Mouse (Mus musculus): ENCODE results near the gene Rad51b. TPM values are rescaled to one million over a fixed set of nuclear protein-coding genes. Genes with fewer than 3 reads are reported as not detected.
A peak's percentile ranks its signal among the peaks of the same experiment; 100 is the strongest.

The Rad51b gene
- polyA plus RNA-seq, 1 experiment from 2014 or later = 8.0 TPM

DNA sequence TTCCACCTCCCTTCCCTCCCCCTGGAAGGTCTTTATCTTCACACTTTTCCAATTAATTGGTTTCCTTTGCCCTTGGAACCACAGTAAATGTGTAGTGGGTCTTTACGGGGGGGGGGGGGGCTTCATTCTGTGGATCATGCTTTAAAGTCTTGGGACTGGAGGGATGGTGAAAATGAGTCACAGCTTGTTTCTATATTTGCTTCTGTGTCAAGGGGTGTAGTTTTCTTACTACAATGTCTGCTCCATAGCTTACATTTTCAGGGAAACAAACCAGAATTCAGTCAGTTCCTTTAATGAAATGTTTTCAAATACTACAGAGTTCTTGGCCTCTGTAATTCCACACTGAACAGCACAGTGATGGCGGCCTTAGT lies 317.5 kb downstream of the Rad51b start:
- Histone ChIP-seq H3K9ac (ENCODE audit: low read length) (no peak overlapping the region), H3K27me3 (ENCODE audit: control insufficient read depth, insufficient read depth, low read length) (no peaks in the 10 kb centered on the region), H3K9me3 (ENCODE audit: control insufficient read depth, low read length) (no peaks in the 10 kb centered on the region), H3K4me1 (replicated peaks; ENCODE audit: control insufficient read depth, insufficient read depth, low read length) (peaks cover 21% of the 10 kb centered on the region), H3K4me3 (ENCODE audit: low read depth, low read length) (no peak overlapping the region), H3K4me2 (ENCODE audit: low read depth, low read length, severe bottlenecking) (no peak overlapping the region), H3K27ac (ENCODE audit: low read depth, low read length) (no peak overlapping the region), H3K36me3 (ENCODE audit: control insufficient read depth, insufficient read depth, low read length) (no peaks in the 10 kb centered on the region)
- ATAC-seq (replicated peaks; ENCODE audit: low FRiP score) (no peak), DNase-seq (ENCODE audit: low spot score) (no peak)
- 80% methylated on average over 2 of the region's 2 CpGs for WGBS

DNA sequence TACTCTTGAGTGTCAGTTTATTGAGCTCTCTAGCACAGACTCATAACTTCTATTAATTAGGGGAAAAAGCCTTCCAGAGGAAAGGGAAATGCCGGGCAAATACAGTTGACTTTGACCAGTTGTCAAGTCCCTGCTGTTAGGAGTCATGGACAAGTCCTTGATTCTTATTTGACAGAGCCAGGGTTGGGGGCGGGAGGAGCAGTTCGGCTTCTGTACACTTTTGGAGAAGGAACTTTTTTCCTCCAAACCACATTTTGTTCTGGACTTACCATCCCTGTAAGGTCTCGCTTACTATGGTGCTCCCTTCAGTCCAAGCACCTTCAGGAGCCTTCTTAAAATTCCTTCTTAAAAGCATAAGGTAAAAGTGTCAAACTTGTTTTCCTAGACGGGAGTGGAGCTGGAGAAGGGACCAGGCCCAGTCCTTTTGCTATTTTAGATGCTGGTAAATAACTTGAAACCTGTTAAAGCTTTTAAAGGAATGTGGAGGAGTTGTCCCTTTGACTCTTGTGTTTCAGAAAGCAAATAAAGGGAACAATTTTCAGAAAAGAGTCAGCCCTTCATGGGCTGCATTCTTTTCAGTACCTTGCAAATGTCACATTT lies 318.7 kb downstream of the Rad51b start:
- Histone ChIP-seq H3K27ac (ENCODE audit: low read depth, low read length) (no peak overlapping the region), H3K9ac (ENCODE audit: low read length) (no peak overlapping the region), H3K27me3 (ENCODE audit: control insufficient read depth, insufficient read depth, low read length) (no peaks in the 10 kb centered on the region), H3K4me1 (replicated peaks; ENCODE audit: control insufficient read depth, insufficient read depth, low read length) (peaks cover 15% of the 10 kb centered on the region; the same call in 1 of the 2 replicates), H3K4me3 (ENCODE audit: low read depth, low read length) (no peak overlapping the region), H3K9me3 (ENCODE audit: control insufficient read depth, low read length) (no peaks in the 10 kb centered on the region), H3K4me2 (ENCODE audit: low read depth, low read length, severe bottlenecking) (no peak overlapping the region), H3K36me3 (ENCODE audit: control insufficient read depth, insufficient read depth, low read length) (no peaks in the 10 kb centered on the region)
- DNase-seq (ENCODE audit: low spot score) = no peak
- ATAC-seq (replicated peaks; ENCODE audit: low FRiP score) = no peak
- WGBS = 83% methylated on average over 5 of the region's 5 CpGs

DNA sequence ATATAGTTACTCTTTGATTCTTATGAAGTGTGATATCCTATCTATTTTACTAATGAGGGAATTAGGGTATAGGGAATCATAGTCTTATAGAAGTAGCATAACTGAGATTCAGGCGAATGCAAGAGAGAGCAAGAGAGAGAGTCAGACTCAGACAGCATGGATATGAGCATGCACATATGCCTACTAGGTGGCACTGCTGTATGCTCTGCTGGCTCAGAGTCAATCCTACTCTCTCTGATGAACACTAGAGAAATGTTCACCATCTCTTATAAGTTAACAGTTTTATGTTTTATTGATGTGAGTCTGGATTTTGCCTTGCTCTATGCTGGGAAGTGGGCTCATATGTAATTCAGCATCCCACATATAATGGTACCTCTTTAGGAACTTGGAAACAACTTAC lies 321.9 kb downstream of the Rad51b start:
- no peak overlapping the region for H3K4me3 ChIP-seq (ENCODE audit: low read depth, low read length)
- peaks cover 4% of the 10 kb centered on the region; the same call in 1 of the 2 replicates for H3K4me1 ChIP-seq (replicated peaks; ENCODE audit: control insufficient read depth, insufficient read depth, low read length)
- no peaks in the 10 kb centered on the region for H3K36me3 ChIP-seq (ENCODE audit: control insufficient read depth, insufficient read depth, low read length)
- DNase-seq (ENCODE audit: low spot score) (no peak), ATAC-seq (replicated peaks; ENCODE audit: low FRiP score) (no peak)
- no peak overlapping the region for H3K4me2 ChIP-seq (ENCODE audit: low read depth, low read length, severe bottlenecking)
- H3K9ac ChIP-seq (ENCODE audit: low read length) = no peak overlapping the region
- H3K27ac ChIP-seq (ENCODE audit: low read depth, low read length) = no peak overlapping the region
- H3K27me3 ChIP-seq (ENCODE audit: control insufficient read depth, insufficient read depth, low read length) = no peaks in the 10 kb centered on the region
- H3K9me3 ChIP-seq (ENCODE audit: control insufficient read depth, low read length) = no peaks in the 10 kb centered on the region
- WGBS = 89% methylated on average over 1 of the region's 1 CpGs

DNA sequence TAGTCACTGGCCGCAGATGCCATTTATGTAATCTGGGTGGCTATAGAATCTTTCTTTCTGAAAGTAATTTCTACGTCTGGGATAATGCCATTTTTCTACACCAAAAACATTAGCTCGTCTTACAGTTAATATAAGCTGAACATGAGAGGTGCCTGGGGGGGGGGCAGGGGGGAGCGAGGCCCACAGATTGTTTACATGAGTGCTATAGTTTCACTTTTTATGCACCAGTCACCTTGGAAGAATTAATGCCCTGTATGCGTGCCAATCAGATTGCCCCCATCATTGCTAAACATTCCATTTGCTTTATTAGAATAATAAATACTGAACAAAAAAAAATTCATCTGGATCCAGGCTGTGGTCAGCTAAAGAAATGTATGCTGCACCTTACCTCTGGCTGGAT lies 323.6 kb downstream of the Rad51b start:
- DNase-seq (ENCODE audit: low spot score) (no peak), ATAC-seq (replicated peaks; ENCODE audit: low FRiP score) (no peak)
- Histone ChIP-seq H3K9ac (ENCODE audit: low read length) (no peak overlapping the region), H3K4me1 (replicated peaks; ENCODE audit: control insufficient read depth, insufficient read depth, low read length) (no peaks in the 10 kb centered on the region), H3K27ac (ENCODE audit: low read depth, low read length) (no peak overlapping the region), H3K27me3 (ENCODE audit: control insufficient read depth, insufficient read depth, low read length) (no peaks in the 10 kb centered on the region), H3K36me3 (ENCODE audit: control insufficient read depth, insufficient read depth, low read length) (no peaks in the 10 kb centered on the region), H3K4me2 (ENCODE audit: low read depth, low read length, severe bottlenecking) (no peak overlapping the region), H3K4me3 (ENCODE audit: low read depth, low read length) (no peak overlapping the region), H3K9me3 (ENCODE audit: control insufficient read depth, low read length) (no peaks in the 10 kb centered on the region)
- WGBS = 83% methylated on average over 5 of the region's 5 CpGs

DNA sequence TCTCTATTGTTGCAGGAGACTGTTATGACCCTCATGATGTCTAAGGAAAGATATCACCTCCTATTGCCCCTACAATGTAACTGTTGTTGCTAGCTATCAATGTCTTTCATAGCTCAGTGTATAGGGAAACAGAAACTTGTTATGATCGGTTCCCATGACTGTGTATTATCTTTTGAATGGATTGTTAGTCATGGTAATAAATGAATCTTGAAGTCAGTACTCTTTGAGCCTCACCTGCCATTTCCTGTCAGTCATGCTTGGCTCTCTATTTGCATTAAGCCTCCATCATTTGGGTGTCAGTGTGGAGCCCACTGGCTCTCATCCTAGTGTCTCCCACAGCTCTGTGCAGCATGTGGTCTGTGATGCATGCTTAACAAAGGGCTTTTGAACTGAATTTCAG lies 326.2 kb downstream of the Rad51b start:
- H3K4me1 ChIP-seq (replicated peaks; ENCODE audit: control insufficient read depth, insufficient read depth, low read length) = peaks cover 11% of the 10 kb centered on the region; the same call in 1 of the 2 replicates
- no peak for ATAC-seq (replicated peaks; ENCODE audit: low FRiP score)
- 87% methylated on average over 1 of the region's 1 CpGs for WGBS
- H3K4me3 ChIP-seq (ENCODE audit: low read depth, low read length) = no peak overlapping the region
- H3K4me2 ChIP-seq (ENCODE audit: low read depth, low read length, severe bottlenecking) = no peak overlapping the region
- no peaks in the 10 kb centered on the region for H3K36me3 ChIP-seq (ENCODE audit: control insufficient read depth, insufficient read depth, low read length)
- H3K27ac ChIP-seq (ENCODE audit: low read depth, low read length) = no peak overlapping the region
- no peak for DNase-seq (ENCODE audit: low spot score)
- no peaks in the 10 kb centered on the region for H3K9me3 ChIP-seq (ENCODE audit: control insufficient read depth, low read length)
- no peaks in the 10 kb centered on the region for H3K27me3 ChIP-seq (ENCODE audit: control insufficient read depth, insufficient read depth, low read length)
- H3K9ac ChIP-seq (ENCODE audit: low read length) = no peak overlapping the region

DNA sequence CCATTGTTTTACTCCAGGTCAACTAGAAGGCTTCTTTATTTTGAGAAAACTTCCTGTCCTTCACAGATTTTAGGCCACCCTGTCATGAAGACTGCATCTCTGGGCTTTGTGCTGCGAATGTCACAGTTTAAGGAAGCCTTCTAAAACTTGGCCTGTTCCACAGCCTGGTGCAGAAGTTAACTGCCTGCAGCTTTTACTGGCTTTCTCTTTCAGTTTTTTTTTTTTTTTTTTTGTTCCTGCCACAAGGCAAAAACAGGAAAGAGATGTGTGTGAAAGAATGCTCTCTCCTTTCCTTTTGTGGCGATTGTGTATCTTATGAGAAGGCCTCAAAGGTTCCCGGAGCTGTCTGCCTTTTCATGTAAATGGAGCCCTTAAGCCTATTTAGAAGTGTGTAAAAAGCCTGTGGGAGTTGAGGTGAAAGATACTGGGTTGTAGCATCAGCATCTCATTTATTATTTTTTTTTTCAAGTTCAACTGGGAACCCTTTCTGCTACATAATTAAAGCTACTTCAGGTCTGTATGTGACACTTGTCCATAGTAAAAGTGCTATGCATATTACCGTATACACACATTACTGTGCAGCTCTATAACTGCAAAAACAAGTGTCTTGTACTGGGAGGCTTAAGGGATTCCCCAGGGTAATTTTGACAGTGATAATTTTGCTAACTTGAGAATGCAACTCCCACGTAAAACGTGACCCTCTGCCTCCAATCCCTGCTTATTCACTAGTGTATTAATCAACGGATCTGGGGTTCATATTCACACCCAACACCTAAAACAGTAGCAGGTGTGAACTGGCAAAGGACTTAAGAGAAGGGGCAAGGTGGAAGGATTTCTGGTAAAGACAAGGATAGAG lies 328.8 kb downstream of the Rad51b start:
- no peak for DNase-seq (ENCODE audit: low spot score)
- Histone ChIP-seq H3K27ac (ENCODE audit: low read depth, low read length) (peak overlapping the region; percentile 37; the same call in 1 of the 2 replicates), H3K4me3 (ENCODE audit: low read depth, low read length) (no peak overlapping the region), H3K4me1 (replicated peaks; ENCODE audit: control insufficient read depth, insufficient read depth, low read length) (peaks cover 11% of the 10 kb centered on the region; the same call in 1 of the 2 replicates), H3K27me3 (ENCODE audit: control insufficient read depth, insufficient read depth, low read length) (no peaks in the 10 kb centered on the region), H3K9me3 (ENCODE audit: control insufficient read depth, low read length) (no peaks in the 10 kb centered on the region), H3K4me2 (ENCODE audit: low read depth, low read length, severe bottlenecking) (no peak overlapping the region), H3K9ac (ENCODE audit: low read length) (no peak overlapping the region), H3K36me3 (ENCODE audit: control insufficient read depth, insufficient read depth, low read length) (no peaks in the 10 kb centered on the region)
- 14% methylated on average over 7 of the region's 7 CpGs for WGBS
- ATAC-seq (replicated peaks; ENCODE audit: low FRiP score) = no peak

DNA sequence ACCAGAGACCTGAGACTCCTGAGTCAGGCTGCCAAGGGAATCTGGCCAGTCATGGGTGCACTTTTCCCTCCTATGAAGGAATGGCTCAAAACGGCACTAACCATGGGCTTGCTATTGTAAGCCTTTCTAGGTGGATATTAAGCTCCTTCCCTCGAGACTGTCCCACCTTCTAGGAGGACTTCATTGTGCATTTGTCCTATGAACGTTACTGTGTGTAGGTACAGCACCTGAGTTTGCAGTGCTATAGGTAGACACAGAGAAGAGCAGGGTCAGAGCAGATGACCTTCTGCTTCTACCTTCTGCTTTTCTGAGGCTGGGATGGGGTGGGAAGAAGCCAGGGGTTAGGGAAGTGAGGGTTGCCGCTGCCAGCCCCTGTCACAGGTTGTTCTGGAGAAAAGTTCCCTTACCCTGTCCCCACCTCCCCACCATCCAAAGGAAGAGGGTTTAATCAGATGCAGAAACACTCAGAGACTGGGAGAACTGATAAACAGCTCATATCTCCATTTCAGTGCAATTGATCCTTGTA lies 329.5 kb downstream of the Rad51b start:
- H3K4me3 ChIP-seq (ENCODE audit: low read depth, low read length) = no peak overlapping the region
- WGBS = 27% methylated on average over 4 of the region's 4 CpGs
- DNase-seq (ENCODE audit: low spot score) = no peak
- no peak overlapping the region for H3K4me2 ChIP-seq (ENCODE audit: low read depth, low read length, severe bottlenecking)
- H3K27me3 ChIP-seq (ENCODE audit: control insufficient read depth, insufficient read depth, low read length) = no peaks in the 10 kb centered on the region
- peak overlapping the region; percentile 37; the same call in 1 of the 2 replicates for H3K27ac ChIP-seq (ENCODE audit: low read depth, low read length)
- H3K9ac ChIP-seq (ENCODE audit: low read length) = no peak overlapping the region
- no peak for ATAC-seq (replicated peaks; ENCODE audit: low FRiP score)
- H3K9me3 ChIP-seq (ENCODE audit: control insufficient read depth, low read length) = no peaks in the 10 kb centered on the region
- H3K36me3 ChIP-seq (ENCODE audit: control insufficient read depth, insufficient read depth, low read length) = no peaks in the 10 kb centered on the region
- H3K4me1 ChIP-seq (replicated peaks; ENCODE audit: control insufficient read depth, insufficient read depth, low read length) = peaks cover 11% of the 10 kb centered on the region; the same call in 1 of the 2 replicates

DNA sequence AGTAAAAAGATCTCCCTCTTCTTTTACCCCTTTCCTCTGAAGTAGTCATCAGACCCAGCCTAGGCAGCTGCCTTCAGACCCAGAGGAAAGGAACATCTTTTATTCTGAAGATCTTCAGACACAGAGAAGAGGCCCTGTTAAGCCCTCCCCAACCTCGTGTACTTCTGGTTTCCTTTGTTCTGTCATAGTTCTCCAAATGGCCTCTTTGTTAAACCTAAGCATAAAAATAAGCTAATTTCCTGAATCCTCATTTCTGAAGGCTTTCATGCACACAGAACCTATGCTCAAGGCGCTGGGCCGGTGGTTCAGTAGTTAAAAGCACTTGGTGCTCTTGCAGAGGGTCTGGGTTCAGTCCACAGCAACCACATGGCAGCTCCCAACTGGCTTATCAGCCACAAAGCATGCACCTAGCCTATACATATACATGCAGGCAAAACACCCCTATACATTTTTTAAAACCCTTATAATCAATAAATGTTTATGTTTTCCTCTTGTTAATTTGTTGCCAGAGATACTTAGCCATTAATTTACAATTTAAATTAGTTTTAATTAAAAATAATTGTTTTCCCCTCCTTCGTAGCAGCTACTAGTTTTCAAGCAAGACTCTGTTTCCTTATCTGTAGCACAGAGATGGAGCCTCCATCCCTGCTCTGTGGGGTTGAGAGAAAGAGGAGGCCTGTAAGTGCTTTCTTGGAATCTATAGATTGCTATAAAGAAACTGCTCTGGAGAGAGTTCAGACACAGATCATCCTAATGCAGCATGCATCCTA lies 330.5 kb downstream of the Rad51b start:
- 55% methylated on average over 4 of the region's 4 CpGs for WGBS
- Histone ChIP-seq H3K4me3 (ENCODE audit: low read depth, low read length) (no peak overlapping the region), H3K27ac (ENCODE audit: low read depth, low read length) (no peak overlapping the region), H3K27me3 (ENCODE audit: control insufficient read depth, insufficient read depth, low read length) (no peaks in the 10 kb centered on the region), H3K4me2 (ENCODE audit: low read depth, low read length, severe bottlenecking) (no peak overlapping the region), H3K4me1 (replicated peaks; ENCODE audit: control insufficient read depth, insufficient read depth, low read length) (peaks cover 11% of the 10 kb centered on the region; the same call in 1 of the 2 replicates), H3K36me3 (ENCODE audit: control insufficient read depth, insufficient read depth, low read length) (no peaks in the 10 kb centered on the region), H3K9ac (ENCODE audit: low read length) (no peak overlapping the region), H3K9me3 (ENCODE audit: control insufficient read depth, low read length) (no peaks in the 10 kb centered on the region)
- ATAC-seq (replicated peaks; ENCODE audit: low FRiP score) (no peak), DNase-seq (ENCODE audit: low spot score) (no peak)
